Mouse (Mus musculus) layer of hippocampus, adult 2 months (tissue): ENCODE measurements at regions not wholly inside any gene's neighbourhood (a gene's known extent, or its start where the extent isn't known, plus 50 kb on each side); places are given as distances from the start of the nearest gene placed in this dataset.
"Not testable (repeated sequence)": the region's sequence is repeated elsewhere in the genome, so short reads cannot be mapped to it uniquely, and the experiment has no call there.

Source experiments
- DNase-seq, 2 experiments: peaks; one replicate each; pipeline ENCODE4 v3.0.0; 2022; ENCODE audit warnings: low spot score in 2 of 2
- H3K27ac ChIP-seq: fragments of 200-600 bp; 2 replicates; pipeline ENCODE4 v1.8.1; 2022
- H3K4me3 ChIP-seq: fragments of 200-600 bp; 2 replicates; pipeline ENCODE4 v1.8.1; 2022; ENCODE audit warnings: mild to moderate bottlenecking
- CTCF ChIP-seq: fragments of 200-600 bp; conservative IDR thresholded peaks from 2 replicates; pipeline ENCODE4 v1.8.1; 2022; ENCODE audit warnings: antibody characterized with exemption, mild to moderate bottlenecking, moderate library complexity

DNA sequence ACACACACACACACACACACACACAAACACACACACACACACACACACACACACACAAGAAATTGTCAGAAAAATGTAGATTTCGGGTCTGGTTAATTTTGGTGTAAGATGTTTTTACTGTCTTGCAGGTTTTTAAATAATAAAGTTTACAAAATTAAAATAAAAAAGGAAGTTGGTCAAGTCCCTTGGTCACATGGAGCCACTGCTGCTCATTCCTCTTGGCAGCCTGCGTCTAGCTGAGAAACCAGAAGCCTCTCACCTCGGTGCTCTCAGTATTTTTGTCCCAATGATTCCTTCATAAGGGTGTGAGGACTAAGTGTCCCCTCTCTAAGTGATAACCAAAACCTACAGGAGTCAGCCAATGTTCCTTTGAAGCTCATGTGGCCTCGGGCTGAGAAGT, 76.8 kb upstream of the Smg1 start:
- H3K27ac ChIP-seq: no peak overlapping the region
- no peak for TF ChIP-seq CTCF
- DNase-seq: no peak
- H3K4me3 ChIP-seq: no peak overlapping the region

DNA sequence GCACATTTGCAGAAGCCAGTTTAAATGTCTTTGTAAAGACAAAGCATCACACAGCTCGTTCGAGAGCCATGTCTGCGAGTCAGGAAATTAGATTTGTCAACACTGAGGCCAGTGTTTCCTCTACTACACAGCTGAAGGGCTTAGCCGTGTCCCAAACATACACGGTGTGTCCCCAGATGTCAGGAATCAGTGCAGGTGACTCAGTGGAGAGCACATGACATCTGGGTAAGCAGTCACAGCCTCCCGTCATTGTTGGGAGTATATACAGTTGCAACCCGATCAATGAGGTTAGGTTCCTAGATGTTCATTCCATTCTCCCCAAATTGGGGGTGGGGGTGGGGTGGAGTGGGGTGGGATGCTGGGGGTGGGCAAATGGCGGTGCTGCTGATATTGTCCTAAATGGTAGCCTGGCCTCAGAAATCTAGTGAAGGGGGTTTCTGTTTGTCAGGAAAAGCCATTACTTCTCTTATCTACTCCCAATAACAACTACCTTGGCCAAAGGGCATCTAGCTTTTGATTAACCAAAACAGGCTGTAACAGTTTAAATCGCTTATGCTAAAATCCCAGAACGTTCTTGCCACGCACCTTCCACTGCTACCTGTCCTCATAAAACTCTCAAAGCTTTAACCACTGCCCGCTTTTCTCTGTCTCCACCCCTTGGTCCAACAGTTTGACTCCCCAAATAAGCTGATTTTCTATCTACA, 75.1 kb upstream of the Smg1 start:
- TF ChIP-seq CTCF: no peak
- Histone ChIP-seq H3K4me3 (no peak overlapping the region), H3K27ac (no peak overlapping the region)
- no peak for DNase-seq

DNA sequence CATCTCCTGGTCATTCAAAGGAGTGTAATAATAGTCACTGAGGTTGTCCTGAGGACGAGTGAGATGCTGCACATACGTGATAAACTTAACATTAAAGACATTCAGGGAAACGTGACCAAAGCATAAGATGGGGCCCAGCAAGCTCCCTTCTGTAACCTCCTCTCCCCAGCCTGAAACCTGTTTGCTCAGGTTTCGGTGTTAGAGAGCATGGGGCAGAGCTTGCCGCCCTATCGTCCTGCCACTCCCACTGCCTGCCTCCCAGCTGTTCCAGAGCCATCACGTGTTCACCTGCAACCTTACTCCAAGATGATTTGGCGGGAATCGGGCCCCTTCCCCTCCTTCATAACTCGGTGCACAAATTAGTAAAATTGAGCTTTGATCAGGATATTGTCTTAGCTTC, 71.4 kb upstream of the Smg1 start:
- not testable (repeated sequence) for H3K27ac ChIP-seq, H3K4me3 ChIP-seq, DNase-seq

DNA sequence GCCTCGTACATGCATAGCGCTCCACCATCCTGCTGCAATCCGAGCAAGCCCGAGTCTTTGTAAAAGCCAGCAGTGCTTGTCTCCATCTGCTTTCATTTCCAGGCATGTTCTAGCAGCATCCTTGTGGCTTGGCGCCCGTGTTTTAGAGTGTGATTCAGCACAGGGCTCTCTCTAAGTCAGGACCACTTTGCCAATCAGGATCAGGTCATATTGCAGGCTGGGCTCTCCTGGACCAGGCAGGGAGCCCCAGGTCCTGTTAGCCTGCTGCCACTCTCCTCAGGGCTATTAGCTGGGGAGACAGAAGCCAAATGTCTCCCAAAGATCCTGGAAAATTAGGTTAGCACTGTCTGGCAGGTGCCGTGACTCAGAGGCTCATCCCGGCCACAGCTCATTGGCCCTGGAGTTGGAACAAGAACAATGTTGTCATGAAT, 70.8 kb upstream of the Smg1 start:
- peak overlapping the region; percentile 73 for H3K27ac ChIP-seq
- peak; percentile 51 to 66 for DNase-seq
- H3K4me3 ChIP-seq: no peak overlapping the region
- TF ChIP-seq CTCF: no peak

DNA sequence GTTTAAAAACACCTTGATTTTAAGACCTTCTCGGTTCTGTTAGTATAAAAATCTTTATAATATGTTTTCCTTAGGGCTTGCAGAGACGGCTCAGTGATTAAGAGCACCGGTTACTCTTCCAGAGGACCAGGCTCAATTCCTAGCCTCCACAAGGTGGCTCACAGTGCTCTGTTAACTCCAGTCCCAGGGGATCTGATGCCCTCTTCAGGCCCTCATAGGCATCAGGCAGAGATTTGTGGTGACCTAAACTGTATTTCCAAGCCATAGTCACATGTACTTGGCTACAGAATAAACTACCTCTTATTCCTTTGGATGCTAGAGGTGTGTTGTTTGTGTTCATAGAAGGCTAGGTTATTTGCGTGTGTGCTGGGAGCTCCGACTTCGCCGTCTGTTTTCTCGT, 70.3 kb upstream of the Smg1 start:
- Histone ChIP-seq H3K4me3 (no peak overlapping the region), H3K27ac (peak overlapping the region; percentile 73)
- peak; percentile 79 for TF ChIP-seq CTCF
- peak; percentile 36 to 45 for DNase-seq

DNA sequence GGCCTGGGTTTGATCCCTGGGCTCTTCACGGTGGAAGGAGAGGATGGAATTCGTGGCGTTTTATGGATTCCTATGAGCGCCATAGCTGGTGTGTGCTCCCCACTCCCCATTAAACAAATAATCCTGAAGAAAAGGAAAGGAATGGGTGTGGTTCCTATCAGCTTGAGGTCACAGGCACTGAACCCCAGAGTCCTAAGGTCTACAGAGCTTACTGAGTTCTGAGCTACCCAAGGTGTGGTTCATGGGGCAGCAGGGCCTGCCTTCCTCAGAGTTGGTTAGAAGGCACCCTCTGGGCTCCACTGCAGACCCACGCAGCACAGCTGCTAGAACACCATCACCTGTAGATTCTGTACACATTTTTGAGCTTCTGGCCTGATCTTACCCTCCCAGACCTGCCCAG, 66.3 kb upstream of the Smg1 start:
- H3K4me3 ChIP-seq: no peak overlapping the region
- H3K27ac ChIP-seq: no peak overlapping the region
- no peak for TF ChIP-seq CTCF
- DNase-seq: no peak

DNA sequence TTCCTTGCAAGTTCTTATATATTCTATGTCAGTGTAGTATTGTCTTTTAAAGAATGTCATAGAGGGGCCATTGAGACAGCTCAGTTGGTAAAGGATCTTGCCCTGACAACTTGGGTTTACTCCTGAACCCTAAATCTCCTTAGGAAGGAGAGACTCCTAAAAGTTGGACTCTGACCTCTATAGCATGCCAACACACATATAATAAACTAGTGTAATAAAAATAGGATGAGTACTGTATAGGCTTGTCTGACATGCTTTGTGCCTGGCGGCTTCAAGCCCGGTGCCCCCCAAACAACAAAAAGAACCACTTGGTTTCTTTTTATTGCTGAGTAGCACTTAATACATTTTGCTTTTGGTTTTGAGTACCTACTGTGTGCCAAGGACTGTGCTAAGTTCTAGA, 65.4 kb upstream of the Smg1 start:
- no peak for TF ChIP-seq CTCF
- Histone ChIP-seq H3K4me3 (no peak overlapping the region), H3K27ac (no peak overlapping the region)
- DNase-seq: no peak

DNA sequence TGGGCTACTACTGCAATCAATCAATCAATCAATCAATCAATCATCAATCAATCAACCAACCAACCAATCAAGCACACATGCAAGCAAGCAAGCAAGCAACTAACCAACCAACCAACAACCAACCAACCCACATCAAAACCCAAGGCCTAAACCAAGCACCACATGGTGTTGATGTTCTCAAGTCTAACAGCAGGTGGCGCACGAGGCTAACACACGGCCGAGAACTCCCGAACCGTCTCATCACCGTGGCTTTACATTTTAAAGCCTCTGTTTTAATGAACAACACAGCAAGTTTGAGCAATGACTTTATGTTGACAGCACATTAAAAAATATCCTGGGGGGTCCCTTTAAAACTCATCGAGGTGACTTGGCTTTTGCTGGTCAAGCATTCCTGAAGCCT, 61.3 kb upstream of the Smg1 start:
- no peak overlapping the region for H3K27ac ChIP-seq
- TF ChIP-seq CTCF: peak; percentile 83
- DNase-seq: peak; percentile 60 to 90
- H3K4me3 ChIP-seq: no peak overlapping the region

DNA sequence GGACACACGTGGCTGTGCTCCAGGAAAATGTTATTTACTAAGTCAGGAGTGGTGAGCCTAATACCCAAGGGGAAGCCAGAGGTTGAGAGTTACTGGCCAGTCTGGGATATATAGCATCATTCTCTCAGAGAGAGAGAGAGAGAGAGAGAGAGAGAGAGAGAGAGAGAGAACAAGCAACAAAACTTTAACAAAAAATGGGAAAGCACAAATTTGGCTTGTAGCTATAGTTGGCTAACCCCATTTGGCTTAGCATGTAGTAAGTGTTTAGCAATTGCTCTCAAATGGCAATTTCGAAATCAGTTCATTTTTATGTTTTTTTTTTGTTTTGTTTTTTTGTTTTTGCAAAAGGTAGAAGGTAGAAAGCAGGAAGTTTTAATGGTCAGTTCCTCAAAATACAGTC, 60.9 kb upstream of the Smg1 start:
- no peak overlapping the region for H3K4me3 ChIP-seq
- no peak overlapping the region for H3K27ac ChIP-seq
- no peak for TF ChIP-seq CTCF
- DNase-seq: no peak

DNA sequence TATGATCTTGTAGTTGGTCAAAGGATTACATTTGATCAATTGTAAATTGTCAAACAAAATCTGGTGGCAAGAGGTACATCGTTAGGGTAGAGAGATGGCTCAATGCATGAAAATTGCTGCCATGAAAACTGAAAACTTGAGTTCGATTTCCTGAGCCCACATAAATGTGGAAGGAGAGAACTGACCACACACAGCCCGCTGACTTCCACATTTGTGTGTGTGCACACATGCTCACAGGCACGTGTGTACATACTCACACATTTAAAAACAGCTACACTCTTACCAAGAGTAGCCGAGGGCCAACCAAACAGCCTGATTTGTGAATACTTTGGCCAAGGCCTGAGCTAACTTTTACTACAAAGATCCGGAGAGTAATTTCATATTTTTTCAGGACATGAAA, 60.5 kb upstream of the Smg1 start:
- Histone ChIP-seq H3K27ac (no peak overlapping the region), H3K4me3 (no peak overlapping the region)
- no peak for TF ChIP-seq CTCF
- no peak for DNase-seq

DNA sequence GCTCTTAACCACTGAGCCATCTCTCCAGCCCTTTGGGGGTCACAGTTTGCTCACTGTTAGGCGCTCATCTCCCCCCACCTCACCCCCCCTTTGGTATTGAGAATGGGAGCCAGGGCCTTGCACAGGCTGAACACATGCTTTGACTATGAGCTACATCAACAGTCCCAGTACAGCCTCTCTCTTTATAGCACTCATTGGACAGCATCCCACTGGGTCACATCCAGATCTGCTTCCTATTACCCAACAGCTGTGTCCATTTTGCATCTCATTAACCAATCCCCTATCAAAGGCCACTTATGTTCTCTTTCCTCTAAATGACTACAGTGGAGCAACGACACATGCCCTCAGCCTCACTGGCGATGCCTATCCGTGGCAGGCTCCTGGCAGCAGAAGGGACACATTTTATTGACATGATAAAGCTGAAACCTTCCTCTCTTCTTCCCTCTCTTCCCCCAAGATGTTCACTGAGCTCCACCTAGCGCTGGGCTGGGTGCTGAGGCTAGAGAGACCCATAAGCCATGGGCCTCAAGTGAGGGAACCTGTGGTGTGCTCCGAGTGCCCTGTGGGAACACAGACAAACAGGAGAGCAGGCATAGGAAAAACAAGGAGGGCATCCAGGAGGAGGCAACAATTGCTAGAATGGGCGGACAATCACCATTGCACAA, 57.3 kb upstream of the Smg1 start:
- Histone ChIP-seq H3K27ac (0 out of 2 replicates have a peak overlapping the region, but pooled peaks have one; percentile 28), H3K4me3 (no peak overlapping the region)
- DNase-seq: peak; percentile 27 to 55
- peak; percentile 15; the same call in 1 of the 2 replicates for TF ChIP-seq CTCF

DNA sequence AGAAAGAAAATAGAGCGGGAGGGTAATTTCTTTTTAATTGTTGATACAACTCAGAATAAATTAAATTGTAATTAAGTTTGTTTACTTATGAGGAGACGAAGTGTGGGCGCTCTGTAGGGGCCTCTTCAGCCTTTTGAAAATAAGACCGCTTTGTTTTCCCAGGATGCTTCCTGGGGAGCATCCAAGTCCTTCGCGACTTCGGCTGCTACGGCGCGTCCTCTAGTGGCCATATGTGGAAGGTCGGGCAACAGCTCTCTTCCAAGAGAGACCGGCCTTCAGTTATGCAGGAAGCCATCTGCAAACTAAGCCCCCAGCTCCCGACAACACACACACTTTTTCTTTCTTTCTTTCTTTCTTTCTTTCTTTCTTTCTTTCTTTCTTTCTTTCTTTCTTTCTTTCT, 54.1 kb upstream of the Smg1 start:
- Histone ChIP-seq H3K27ac (peak overlapping the region; percentile 19; the same call in 1 of the 2 replicates), H3K4me3 (no peak overlapping the region; the same call in 1 of the 2 replicates)

DNA sequence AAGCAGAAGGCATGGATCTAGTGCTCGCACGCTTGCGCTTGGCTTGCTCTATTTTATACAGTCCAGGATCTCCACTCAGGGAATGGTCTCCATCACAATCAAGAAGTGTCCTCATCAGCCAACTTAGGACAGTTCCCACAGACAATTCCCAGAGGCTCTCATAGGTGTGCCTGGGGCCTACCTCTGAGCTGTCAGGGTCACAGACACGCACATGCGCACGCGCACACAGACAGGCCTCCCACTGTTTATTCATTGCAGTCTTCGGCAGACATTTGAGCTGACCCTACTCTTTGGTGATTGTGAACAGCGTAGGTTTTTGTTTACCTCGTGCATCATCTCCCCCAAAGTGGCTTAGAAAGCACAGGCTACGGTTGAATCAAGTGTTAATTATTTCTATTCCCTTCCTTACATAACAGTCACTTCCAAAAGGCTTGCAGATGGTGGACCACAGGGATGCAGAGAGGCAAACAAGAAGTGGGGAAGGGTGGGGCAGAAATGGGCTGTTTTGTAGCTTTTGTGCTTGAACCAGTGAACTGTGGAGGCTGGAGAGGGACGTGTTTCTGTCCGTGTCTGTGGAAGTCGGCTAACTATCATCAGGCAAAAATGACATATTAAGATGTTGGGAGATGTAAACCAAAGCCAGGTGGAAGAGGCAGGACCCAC, 53.5 kb upstream of the Smg1 start:
- Histone ChIP-seq H3K27ac (peak overlapping the region; percentile 19; the same call in 1 of the 2 replicates), H3K4me3 (no peak overlapping the region; the same call in 1 of the 2 replicates)
- no peak for DNase-seq
- TF ChIP-seq CTCF: no peak

More for the DNA sequence above, 54.1 kb upstream of the Smg1 start:
- peak; percentile 92 for TF ChIP-seq CTCF
- peak; percentile 76 to 86 for DNase-seq

DNA sequence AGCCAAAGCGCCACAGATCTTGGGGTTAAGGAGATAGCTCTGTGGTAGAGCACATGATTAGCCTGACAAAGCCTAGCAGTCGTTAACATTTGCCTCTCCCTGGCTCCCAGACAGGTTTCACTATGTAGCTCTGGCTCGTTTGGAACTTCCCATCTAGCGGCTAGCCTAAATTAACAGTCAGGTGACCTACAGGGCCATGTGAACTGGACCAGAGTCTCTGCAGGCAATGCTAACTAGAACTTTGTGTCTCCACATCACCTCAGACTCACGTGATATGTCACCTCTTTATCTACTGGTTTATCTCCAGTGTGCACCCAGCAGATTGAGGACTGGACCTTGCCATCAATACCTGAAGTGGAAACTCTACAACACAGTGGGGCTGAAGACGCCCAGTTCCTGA, 52.4 kb upstream of the Smg1 start:
- DNase-seq: no peak
- no peak overlapping the region for H3K27ac ChIP-seq
- TF ChIP-seq CTCF: no peak
- H3K4me3 ChIP-seq: no peak overlapping the region
